Mouse (Mus musculus): Measurements from ENCODE around the gene Ccdc194.

DNA sequence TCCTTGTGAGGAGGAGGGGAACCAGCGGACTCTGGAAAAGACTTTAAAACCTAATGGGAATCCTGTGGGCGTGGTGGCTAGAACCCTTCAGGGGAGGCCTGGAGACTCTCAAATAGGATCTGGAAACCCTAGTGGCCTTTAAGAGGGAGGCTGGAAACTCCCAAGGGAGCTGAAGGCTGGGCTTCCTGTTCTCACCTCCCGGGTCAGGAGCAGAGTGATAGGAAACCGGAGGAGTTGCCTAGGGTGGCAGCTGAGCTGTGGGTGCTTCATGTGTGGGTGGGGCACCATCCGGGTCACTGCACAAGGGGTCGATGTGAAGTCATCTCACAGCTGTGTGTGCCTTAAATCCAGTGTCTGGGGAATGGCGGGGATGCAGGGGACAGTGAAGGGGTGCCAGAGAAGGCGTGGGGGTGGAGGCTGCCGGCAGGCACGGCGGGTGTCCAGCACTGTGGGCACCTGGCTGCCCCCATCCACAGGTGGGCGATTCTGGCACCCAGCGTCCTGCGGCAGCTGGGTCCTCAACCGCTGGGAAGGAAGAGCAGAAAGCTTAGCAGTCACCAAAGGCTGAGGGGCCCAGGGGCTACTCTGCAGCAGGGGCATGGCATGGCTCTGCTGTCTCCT lies 27.5 kb downstream of the Ccdc194 start:
- no peak for TF ChIP-seq CTCF (IDR thresholded peaks at IDR 0.05; ENCODE audit: borderline replicate concordance, control insufficient read depth, extremely low read depth, insufficient read depth, low read length, poor library complexity)
- no peak for TF ChIP-seq POLR2A (IDR thresholded peaks at IDR 0.05; ENCODE audit: control insufficient read depth, extremely low read depth, insufficient read depth, low read length, poor library complexity)

All from thymus, adult 2 months (tissue).